Mouse (Mus musculus) heart, adult 11 months (tissue): ENCODE measurements around the gene Gramd1b.

ENCODE experiments used
- DNase-seq: peaks from one replicate; pipeline ENCODE4 v3.0.0; 2022

Gramd1b gene

DNA sequence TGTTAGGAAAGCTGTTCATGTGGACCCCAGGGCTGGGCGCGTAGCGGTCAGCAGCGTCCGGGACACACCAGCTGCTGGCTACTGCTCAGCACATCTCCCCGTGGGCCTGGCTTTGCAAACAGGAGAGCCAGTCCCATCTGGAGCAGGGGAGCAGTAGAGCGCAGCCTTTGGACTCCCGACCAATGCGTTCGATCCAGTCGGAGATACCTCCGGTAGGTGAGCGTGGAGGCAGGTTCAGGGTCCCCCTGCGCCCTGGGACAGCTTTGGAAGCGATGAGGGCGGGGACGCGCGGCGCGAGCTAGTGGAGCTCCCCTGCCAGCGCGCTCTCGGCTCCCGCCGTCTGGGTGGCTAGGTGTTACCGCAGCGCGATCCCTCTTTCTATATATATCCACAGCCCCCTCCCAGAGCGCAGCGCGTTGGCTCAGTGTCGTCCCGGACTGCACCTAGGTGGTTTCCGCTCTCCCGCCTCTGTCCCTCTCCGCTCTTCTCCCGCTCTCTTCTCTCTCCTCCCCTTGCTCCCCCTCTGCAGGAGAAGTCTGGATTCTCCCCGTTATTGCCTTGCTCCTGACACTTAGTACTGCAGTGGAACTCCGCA, at the start of gene Gramd1b:
Gene Gramd1b (minus strand): TSS at position 357 of the 595 bp plus-strand sequence.
- DNase-seq = peak; percentile 91

DNA sequence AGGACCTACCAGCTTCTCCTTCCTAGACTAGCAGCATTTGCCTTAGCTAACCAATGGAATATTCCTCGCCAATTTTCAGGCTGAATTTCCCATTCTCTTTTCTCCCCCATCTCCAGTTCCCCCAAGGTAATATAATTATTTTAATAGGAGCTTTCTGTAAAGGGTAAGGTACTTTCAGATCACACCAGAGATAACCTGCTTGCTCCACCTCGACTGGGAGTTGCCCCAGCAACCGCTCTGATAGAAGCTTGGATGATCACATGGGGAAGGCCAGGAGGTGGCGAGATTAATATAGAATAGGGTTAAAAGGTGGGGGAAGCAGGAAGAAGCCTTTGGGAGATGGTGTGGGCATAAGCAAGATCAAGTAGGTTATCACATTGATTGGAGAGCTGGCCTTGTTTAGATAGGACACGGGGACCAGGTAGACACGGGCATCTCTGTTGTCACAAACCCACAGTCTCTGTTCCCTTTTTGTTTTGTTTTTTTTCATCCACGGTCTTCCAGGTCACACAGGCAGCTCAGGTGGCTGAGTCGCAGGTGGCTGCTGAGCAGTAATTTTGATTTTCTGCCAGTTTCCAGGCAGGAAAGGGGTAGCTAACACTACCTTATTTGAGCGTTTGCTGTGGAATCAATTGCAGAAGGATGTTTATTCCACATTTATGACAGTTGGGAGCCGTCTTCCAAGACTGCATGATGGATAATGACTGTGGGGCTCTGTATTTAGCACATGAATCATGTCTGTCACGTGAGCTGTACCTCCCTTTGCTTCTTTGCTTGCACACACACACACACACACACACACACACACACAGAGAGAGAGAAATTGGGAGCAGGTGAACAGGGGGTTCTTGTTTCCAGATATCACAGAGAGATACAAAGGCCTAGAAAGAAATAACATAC, 47.8 kb upstream of the Gramd1b start:
- DNase-seq = peak; percentile 64

DNA sequence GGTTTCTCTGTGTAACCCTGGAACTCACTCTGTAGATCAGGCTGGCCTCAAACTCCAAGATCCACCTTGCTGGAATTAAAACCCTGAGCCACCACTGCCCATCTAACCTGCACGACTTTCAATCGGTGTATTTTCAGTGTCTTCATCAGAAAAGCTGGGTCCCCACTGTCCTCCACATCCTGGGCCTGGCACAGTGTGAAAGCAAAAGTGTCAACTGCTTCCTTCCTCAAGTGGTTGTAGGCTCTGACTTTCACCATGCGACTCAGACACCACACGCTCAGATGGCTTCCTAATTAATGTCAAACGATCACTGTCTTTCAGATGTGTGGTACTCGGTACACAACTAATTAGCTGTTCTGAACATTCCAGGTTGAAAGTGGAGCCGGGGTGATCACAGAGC, 45.9 kb upstream of the Gramd1b start:
- DNase-seq = peak; percentile 86

DNA sequence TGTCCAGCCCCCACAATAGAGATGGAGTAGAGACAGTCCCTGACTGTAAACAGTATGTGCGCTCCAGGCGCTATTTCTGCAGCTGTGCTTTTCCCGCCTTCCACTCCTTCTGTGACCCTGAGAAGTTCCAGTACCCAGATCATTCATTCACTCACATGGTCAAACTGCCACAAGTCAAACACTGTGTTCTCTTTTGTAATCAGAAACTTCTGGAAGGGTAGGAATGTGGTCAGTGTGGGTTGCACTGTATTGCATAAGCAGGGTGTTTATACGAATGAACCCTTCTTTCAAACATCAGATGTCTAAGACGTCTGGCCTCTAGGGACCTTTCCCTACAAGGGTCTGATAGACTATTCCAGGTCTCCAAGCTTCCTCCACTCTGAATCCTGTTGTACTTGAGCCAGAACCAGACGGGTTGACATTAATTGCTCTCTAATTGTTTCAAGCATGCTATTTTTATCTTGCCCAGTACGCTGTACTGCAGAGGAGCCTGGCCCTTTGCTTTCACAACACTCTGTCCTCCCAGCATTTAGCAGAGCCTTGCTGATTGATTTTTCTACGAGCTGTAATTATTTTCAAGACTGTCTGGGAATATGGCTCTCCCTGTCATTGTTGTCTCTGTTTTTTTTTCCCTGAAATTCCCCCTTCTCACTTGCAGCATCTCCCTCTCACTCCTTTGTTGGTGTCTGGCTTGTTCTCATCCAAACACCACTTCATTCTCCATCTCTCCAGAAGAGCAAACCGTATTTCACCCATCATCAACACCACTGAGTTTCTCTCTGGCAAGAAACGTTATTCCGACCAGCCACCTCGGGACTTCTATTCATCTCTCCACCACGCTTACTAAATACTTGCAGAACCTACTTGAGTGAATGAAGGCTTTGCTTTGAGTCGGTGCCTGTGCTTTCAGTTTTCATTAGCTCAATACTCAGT, 44.1 kb upstream of the Gramd1b start:
- peak; percentile 98 for DNase-seq

DNA sequence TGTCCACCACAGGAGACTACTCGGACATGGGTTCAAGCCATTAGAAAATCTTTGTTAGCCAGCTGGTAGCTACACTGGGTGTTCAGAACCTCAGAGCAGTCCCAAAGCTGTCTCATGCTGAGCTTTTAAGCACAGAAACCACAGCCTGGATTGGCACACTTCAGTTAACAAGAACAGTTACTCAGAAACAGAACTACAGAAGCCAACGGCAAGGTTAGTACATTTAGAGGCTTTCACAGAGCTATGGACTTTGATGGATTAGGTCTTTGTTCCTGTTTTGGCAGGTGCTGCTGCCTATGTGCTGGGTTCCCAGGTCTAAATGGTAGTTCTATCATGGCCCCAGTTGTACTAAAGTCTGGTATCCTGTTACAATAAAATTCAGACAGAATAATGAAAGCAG, 40.1 kb upstream of the Gramd1b start:
- DNase-seq = no peak

DNA sequence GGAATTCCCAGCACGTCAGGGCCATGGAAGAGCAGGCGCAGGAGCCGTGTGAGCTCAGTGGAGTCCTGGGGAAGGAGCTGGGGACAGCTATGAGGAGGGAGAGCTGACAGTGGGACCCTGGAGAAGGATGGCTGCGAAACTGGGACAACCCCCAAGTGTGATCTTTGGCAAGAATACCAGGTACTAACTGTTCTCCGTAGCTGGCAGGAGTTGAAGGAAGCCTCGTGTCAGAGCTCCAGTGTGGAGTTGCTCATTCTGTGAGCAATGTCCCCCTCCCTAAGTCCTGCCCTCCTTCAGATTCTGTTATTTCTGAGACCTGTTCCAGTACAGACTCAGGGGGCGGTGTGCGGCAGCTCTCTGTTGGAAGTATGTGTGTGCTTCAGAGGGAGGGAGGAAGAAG, 36.9 kb upstream of the Gramd1b start:
- peak; percentile 99 for DNase-seq

DNA sequence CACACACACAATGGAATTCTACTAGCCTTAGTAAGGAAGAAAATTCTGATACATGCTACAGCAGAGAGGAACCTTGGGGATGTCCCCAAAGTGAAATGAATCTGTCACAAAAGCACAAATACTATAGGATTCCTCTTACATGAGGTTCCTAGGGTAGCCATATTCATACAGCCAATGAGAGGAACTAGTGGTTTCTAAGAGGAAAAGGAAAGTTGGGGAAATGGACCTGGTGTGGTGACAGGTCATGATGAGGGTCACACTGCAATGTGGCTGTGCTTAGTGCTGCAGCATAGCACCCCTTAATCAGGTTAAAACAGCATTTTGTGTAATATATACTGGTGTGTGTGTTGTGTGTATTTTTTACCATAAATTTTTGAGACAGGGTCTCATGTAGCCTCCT, 32.6 kb upstream of the Gramd1b start:
- no peak for DNase-seq

DNA sequence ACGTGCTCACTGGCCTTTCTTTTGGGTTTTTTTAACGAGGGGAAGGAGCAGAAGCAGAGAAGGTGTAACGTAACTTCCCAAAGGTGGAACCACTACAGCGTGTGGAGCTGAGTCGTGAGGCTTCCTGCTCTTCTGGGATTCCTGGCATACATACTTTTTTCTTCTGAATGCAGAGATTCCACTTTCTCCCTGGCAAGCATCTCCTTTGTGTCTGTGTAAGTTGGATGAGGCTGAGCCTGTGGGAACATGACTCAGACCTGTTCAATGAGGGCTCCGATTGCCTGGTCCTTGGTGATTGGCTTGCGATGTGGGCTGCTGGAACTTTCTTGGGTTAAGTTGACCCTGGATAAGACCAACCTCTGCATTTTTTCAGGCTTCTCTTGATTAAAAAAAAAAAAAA, 28.5 kb upstream of the Gramd1b start:
- DNase-seq = no peak

DNA sequence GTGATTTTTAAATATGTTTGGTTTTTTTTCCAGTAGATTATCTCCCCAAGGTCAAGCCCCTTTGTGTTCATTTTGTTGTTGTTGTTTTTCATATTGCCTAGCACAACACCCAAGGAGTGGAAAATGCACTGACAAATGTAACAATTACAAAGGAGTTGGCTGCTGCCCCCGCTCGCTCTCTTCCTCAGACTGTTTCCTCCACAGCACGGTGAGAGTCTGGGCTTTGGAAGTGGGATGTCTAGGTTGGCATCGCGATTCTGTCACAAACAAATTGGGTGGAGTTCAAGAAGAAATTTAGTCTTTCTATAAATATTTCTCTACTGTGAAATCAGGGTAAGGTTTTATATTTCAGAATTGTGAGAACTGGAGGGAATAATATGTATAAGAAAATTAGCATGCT, 26.6 kb upstream of the Gramd1b start:
- no peak for DNase-seq

DNA sequence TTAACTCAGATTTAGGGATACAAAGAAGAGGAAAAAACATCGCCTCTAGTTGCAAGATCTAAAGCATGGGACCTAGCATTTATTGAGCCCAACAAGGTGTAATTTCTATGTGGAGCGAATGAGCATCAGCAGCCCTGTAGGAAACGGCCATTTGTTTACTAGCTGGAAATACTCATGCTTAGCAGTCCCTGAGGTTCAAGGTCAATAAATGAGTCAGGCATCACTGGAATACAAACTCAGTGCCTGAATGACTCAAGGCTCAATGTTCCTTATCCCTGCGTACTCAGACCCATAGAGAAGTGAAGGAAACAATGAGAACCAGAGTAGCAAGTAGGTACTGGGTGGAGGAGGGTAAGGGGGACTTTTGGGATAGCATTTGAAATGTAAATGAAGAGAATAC, 25.2 kb upstream of the Gramd1b start:
- no peak for DNase-seq

DNA sequence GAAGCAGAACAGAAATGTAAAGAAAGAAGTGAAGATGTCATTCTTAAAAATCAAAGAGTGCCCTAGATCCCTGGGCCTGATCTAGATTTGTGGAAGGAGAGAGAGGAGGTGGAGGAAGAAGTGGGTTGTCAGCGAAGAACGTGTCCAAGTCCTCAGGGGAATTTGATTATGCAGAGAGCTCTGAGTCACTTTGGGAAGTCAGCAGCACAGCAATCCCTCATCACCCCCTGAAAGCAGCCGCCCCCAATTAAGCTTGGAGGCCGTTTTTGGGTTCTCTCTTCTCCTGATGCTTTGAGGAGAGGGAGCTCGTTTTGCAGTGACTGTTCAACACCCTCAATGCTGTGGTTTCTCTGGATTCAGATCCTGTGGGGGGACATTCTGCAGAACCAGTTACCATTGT, 24.1 kb upstream of the Gramd1b start:
- no peak for DNase-seq

DNA sequence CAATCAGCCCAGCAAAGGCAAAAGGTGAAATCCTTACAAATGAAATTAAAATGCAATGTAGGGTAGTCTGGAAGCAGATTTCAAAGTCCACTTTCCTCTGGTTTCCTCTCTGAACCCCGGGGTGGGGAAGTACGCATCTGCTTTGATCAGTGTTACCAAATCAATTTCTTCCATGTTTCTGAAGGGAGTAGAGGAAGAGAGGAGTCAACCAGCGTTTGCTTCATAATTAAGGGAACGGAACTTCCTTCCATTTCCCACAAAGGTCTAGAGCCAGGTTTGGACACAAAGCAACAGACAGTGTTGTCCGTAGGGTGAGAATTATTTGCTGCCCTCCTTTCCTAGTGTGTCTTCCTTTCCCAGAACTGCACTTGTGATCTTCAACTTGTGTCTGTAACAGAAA, 16.7 kb upstream of the Gramd1b start:
- DNase-seq = no peak

DNA sequence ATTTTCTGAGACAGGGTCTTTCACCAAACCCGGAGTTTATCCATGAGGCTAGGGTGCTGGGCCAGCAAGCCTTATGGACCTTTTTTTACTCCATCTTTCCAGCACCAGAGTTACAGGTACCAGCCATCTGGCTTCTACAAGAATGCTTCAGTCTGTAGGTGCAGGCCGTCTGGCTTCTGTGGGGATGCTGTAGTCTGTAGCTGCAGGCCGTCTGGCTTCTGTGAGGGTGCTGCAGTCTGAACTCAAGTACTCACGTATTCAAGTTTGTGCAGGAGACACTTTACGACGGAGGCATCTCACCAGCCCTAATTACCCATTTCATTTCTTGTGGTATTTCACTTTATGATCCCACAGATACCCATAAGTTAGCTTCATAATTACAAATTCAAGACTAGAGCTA, 14.0 kb upstream of the Gramd1b start:
- no peak for DNase-seq

DNA sequence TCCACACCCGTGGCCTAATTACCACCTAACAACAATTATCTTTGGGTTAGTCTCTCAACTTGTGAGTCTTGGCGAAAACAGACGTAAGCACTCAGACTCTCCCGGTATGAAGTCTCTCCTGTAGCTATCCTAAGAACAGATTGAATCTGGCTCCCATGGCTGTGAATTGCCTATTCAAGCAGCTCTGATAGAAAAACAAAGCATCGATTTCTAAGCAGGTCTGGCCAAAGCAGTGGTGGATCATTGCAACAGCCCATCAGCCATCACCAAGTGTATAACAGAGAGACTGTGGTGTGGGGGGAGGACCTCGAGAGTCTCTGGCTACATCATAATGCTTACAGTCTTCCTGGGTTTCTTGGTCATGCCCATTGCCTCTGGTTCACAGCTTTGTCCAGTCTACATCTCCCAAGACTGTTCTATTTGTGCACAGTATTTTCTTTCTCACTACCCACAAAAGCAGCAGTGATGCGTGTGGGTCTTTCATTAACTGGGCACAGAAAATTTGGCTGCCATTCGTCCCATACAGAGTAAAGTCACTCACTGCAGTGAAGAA, 8.5 kb upstream of the Gramd1b start:
- peak; percentile 75 for DNase-seq

DNA sequence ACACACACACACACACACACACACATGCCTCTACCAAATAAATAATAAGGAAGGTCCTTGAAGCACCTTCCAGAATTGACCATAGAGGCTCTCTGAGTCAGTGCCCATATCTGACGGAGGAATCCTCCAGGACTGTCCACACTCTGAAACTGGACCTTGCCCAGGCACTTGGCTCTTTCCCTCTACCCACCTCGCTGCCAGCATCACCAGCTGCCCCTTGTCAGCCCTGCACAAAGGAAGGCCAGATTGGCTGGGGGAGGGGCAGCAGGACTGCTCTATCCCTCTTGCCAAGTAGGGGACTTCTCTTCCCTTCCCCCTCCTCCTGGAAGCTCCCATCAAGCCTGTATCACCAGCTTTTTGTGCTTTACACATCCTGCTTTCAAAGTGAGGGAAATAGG, 6.5 kb upstream of the Gramd1b start:
- peak; percentile 98 for DNase-seq

DNA sequence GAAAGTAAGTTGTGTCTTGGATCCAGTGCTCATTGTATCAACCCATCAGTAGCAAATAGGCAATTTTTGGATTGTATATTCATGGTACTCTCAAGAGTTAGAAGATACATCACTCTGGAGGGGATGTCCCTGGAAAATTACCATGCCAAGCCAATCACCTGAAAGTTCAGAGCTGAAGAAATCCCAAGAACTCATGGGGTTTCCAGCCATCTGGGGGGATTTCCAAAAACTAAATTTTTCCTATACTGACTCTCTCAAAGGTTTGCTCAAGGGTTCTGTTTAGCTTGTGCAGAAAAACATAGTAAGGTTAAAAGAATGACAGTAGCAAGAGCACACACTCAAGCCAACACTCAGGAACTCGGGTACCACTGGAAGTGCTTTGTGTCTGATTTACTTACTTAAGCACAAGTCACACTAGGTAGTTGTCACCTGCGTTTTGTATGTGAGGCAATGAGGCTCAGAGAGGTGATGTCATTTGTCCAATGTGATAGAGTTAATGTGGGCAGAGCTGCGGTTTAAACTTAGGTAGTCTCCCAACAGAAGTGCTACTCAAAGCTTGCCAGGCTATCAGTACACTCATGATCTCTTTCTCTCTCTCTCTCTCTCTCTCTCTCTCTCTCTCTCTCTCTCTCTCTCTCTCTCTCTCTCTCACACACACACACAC, 6.0 kb upstream of the Gramd1b start:
- no peak for DNase-seq

DNA sequence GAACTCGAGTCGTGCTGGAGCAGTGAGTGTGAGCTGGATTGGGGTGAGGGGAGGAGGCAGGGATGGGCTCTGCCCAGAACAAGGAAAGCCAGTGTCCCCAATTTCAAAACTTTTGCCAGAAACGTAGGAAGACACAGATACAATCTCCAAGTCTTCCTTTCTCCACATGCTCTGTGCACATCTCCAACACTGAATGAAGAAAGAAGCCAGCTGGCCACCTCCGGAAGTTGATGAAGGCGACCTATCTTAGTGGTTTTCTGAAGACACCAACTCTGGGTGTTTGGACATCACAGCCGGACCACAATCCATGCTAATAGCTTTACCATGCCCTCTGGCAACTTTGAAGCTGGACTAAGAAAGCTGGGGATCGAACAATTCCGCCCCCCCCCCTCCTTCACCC, 647 bp downstream of the Gramd1b start:
- DNase-seq = no peak

DNA sequence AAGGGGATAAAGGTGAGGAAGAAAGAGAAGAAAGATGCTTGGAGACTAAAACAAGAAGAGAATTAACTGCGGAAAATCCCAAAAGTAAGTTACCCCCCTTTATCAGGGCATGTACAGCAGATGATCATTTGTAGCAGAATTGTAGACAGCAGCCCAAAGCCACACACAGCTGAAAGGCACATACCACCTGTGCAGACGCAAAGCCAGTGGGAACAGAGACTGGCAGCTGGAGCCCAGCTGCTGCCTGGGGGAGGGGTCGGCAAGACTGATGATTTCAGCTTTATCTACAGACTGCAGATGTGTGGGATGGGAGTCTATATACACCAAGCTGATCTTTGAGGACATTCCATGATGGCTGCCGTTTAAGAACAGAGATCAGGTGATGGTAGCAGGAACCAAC, 2.5 kb downstream of the Gramd1b start:
- no peak for DNase-seq

DNA sequence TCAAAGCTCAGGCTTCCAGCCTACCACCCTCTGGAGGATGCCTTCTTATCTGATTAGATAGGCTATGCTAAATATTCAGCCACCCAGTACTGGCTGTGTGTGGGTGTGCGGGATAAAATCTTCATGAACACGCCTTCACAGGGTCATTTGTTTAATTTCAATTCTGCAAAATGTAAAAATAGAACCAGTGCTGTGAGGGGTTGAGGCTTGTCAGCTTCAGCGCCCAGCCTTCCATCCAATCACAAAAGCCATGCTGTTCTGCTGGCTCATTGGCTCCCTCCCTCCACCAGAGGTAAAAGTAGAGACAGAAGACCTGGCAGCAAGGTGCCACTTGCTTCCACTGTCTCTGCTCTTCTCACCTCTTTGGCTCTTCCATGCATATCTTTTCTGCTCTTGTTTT, 4.3 kb downstream of the Gramd1b start:
- peak; percentile 90 for DNase-seq

DNA sequence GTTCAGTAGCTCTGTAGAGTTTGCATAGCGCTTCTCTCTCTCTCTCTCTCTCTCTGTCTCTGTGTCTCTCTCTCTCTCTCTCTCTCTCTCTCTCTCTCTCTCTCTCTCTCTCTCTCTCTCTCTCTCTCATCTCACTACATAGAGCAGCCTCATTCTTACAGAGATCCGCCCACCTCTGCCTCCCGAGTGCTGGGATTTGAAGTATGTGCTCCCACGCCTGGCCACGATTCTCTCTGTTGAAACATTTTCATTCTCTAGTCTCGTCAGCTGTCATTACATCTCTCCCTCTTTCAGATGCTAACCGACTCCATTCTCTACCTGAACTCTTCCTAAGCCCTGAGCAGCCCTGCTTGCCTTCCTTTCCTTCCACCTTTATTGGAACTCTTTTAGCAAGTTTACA, 9.0 kb downstream of the Gramd1b start:
- peak; percentile 77 for DNase-seq

DNA sequence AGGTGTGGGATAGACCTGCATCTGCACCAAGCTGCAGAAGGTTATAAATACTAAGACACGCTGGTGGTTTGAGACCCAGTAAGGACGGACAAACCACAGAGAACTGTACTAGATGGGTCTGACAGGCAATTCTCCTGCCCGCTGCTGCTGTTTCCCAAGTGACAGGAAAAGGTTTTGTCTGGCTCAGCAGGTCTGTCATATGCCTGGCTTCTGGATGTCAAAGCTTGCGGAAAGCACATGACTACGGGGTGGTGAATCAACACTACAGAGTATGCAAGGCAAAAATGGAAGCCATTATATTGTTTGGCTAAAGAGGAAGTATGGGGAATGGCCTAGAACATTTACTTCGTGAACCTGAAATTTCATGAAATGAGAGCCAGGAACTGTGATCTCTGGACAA, 10.1 kb downstream of the Gramd1b start:
- peak; percentile 89 for DNase-seq

DNA sequence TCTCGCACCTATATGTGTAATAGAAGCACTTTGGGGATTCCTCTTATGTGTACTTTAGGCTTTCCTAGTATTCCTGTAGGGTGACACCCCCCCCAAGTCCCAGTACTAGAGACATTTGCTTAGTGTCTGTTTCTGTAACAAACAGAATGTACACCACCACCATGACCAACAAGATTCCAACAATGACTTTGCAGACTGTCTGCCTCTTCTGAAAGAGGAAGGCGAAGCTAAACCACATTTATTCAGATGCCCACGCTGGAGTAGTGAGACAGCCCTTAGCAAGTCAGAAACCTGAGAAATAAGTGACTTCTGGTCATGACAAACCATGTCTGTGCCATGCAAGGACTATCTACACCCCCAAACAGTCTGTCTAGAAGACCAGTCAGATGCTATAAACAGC, 11.9 kb downstream of the Gramd1b start:
- peak; percentile 28 for DNase-seq

DNA sequence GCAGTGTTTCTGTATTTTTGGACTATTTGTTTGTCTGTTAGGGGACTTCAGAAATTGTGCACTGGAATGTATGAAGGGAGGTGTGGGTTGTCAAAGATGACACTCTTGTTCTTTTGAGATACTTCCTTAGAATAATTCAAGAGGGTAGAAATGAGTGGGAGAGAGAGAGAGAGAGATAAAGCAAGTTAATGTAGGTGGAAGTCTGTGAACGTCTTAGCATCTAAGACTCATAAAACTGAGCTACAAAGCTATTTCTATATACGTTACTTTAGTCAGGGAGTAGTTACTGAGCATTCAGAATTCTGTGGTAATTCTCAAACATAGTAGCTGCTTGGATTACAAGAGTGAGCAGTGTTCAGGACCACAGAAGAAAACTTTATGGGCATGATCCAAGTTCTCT, 19.2 kb downstream of the Gramd1b start:
- no peak for DNase-seq
